8 mouse cellular contexts compared by ENCODE assay signal in genomic region chr15:4025508-4025904, GRCm38 (mm10). TPM values are rescaled to one million over a fixed set of nuclear protein-coding genes. Genes with fewer than 3 reads are reported as not detected.
DNase-seq lines count a peak whose midpoint lies in the region; ATAC-seq lines count a peak whose summit lies in the region.

No protein-coding gene starts in this region.

- no peaks in the 10 kb centered on the region for H3K27me3 ChIP-seq in kidney, embryonic 15.5 days
- no peaks in the 10 kb centered on the region for H3K27me3 ChIP-seq in forebrain, embryonic 14.5 days (replicated peaks; ENCODE audit: control insufficient read depth, insufficient read depth, low read length)
- no peaks in the 10 kb centered on the region for H3K27me3 ChIP-seq in neural tube, embryonic 13.5 days

- peak overlapping the region; percentile 71 for H3K4me2 ChIP-seq in kidney, embryonic 15.5 days
- H3K4me2 ChIP-seq in forebrain, embryonic 14.5 days (ENCODE audit: low read length): peak overlapping the region; percentile 67; the same call in 1 of the 2 replicates
- peak overlapping the region; percentile 68 for H3K4me2 ChIP-seq in neural tube, embryonic 13.5 days

- H3K9me3 ChIP-seq in kidney, embryonic 15.5 days (replicated peaks): no peaks in the 10 kb centered on the region
- H3K9me3 ChIP-seq in forebrain, embryonic 14.5 days (replicated peaks; ENCODE audit: control insufficient read depth, low read length): no peaks in the 10 kb centered on the region
- H3K9me3 ChIP-seq in neural tube, embryonic 13.5 days: no peaks in the 10 kb centered on the region

- no peak for ATAC-seq in kidney, embryonic 15.5 days (replicated peaks; ENCODE audit: low FRiP score)
- ATAC-seq in forebrain, embryonic 14.5 days: no peak
- ATAC-seq in neural tube, embryonic 13.5 days (ENCODE audit: low read depth): no peak

- H3K4me1 ChIP-seq in kidney, embryonic 15.5 days: peaks cover 22% of the 10 kb centered on the region
- peaks cover 8% of the 10 kb centered on the region; the same call in 1 of the 2 replicates for H3K4me1 ChIP-seq in forebrain, embryonic 14.5 days (ENCODE audit: control insufficient read depth, insufficient read depth, low read length)
- peaks cover 22% of the 10 kb centered on the region for H3K4me1 ChIP-seq in neural tube, embryonic 13.5 days (replicated peaks)

- no peak overlapping the region for H3K9ac ChIP-seq in kidney, embryonic 15.5 days
- no peak overlapping the region; the same call in 1 of the 2 replicates for H3K9ac ChIP-seq in forebrain, embryonic 14.5 days (ENCODE audit: low read length)
- peak overlapping the region; percentile 89 for H3K9ac ChIP-seq in neural tube, embryonic 13.5 days

- DNase-seq in kidney, postnatal 10 days: no peak
- DNase-seq in forebrain, embryonic 14.5 days (ENCODE audit: low spot score): no peak
- peak; percentile 10 for DNase-seq in induced T-regulatory cell, adult 2 months (ENCODE audit: low read depth)
- no peak for DNase-seq in layer of hippocampus, postnatal 25 days (ENCODE audit: extremely low spot score in 1 of 2, low spot score in 1 of 2)
- DNase-seq in urinary bladder, postnatal 36 days (ENCODE audit: low spot score in 2 of 2): no peak
- DNase-seq in T-cell, adult 2 months (ENCODE audit: low spot score): no peak

- H3K27ac ChIP-seq in kidney, embryonic 15.5 days: peak overlapping the region; percentile 98
- no peak overlapping the region for H3K27ac ChIP-seq in forebrain, embryonic 14.5 days (ENCODE audit: low read depth, low read length)
- peak overlapping the region; percentile 98 for H3K27ac ChIP-seq in neural tube, embryonic 13.5 days (replicated peaks)

- 70% methylated on average over 11 of the region's 11 CpGs for WGBS in kidney, embryonic 15.5 days
- WGBS in forebrain, embryonic 14.5 days: 49% methylated on average over 11 of the region's 11 CpGs
- 76% methylated on average over 11 of the region's 11 CpGs for WGBS in neural tube, embryonic 13.5 days

- H3K4me3 ChIP-seq in kidney, embryonic 15.5 days (replicated peaks): peak overlapping the region; percentile 91
- peak overlapping the region; percentile 80; the same call in 1 of the 2 replicates for H3K4me3 ChIP-seq in forebrain, embryonic 14.5 days (ENCODE audit: low read depth, low read length)
- H3K4me3 ChIP-seq in neural tube, embryonic 13.5 days: peak overlapping the region; percentile 86

- H3K36me3 ChIP-seq in kidney, embryonic 15.5 days: no peaks in the 10 kb centered on the region
- no peaks in the 10 kb centered on the region for H3K36me3 ChIP-seq in forebrain, embryonic 14.5 days (ENCODE audit: control insufficient read depth, insufficient read depth, low read length)
- H3K36me3 ChIP-seq in neural tube, embryonic 13.5 days: no peaks in the 10 kb centered on the region

RNA-seq across cellular contexts. Expression of gene Oxct1, which starts 0.7 kb away (rescaled TPM):
- polyA plus RNA-seq in kidney, embryonic 15.5 days (2015; fragmentation: Nextera tagmentation; extraction: Ambion mirVana): 296 and 323 TPM in 2 replicates
- 244 and 275 TPM in 2 replicates for polyA plus RNA-seq in forebrain, embryonic 14.5 days (2014; fragmentation: Nextera tagmentation; extraction: Ambion mirVana)
- polyA plus RNA-seq in neural tube, embryonic 13.5 days (2015; fragmentation: Nextera tagmentation; extraction: Ambion mirVana): 232 and 240 TPM in 2 replicates
- 100 to 1,000 TPM; 339 to 348 TPM for total RNA-seq in layer of hippocampus, postnatal 25 days (2021)

RNA-seq across cellular contexts. Expression of gene AW549877, which starts 30.0 kb away (rescaled TPM):
- polyA plus RNA-seq in kidney, embryonic 15.5 days (2015; fragmentation: Nextera tagmentation; extraction: Ambion mirVana): 37.0 and 38.6 TPM in 2 replicates
- polyA plus RNA-seq in forebrain, embryonic 14.5 days (2014; fragmentation: Nextera tagmentation; extraction: Ambion mirVana): 43.1 and 43.6 TPM in 2 replicates
- 42.2 and 44.0 TPM in 2 replicates for polyA plus RNA-seq in neural tube, embryonic 13.5 days (2015; fragmentation: Nextera tagmentation; extraction: Ambion mirVana)
- 10 to 100 TPM; 41.1 to 45.1 TPM for total RNA-seq in layer of hippocampus, postnatal 25 days (2021)

RNA-seq across cellular contexts. Expression of gene Fbxo4, which starts 46.1 kb away (rescaled TPM):
- polyA plus RNA-seq in kidney, embryonic 15.5 days (2015; fragmentation: Nextera tagmentation; extraction: Ambion mirVana): 10.9 and 11.7 TPM in 2 replicates
- 7.9 and 8.0 TPM in 2 replicates for polyA plus RNA-seq in forebrain, embryonic 14.5 days (2014; fragmentation: Nextera tagmentation; extraction: Ambion mirVana)
- polyA plus RNA-seq in neural tube, embryonic 13.5 days (2015; fragmentation: Nextera tagmentation; extraction: Ambion mirVana): 8.3 and 9.0 TPM in 2 replicates
- total RNA-seq in layer of hippocampus, postnatal 25 days (2021): 1 to 10 TPM; 6.7 to 8.9 TPM
